Mouse (Mus musculus): ENCODE results near the gene Plk5. TPM values are rescaled to one million over a fixed set of nuclear protein-coding genes. Genes with fewer than 3 reads are reported as not detected.

Plk5 gene
- polyA plus RNA-seq, 1 experiment from 2014 or later, result not detected

- H3K4me1 ChIP-seq (ENCODE audit: control insufficient read depth in 2 of 2, insufficient read depth in 2 of 2, low read length in 2 of 2), result peaks cover 13 to 21% of the 10 kb centered on the region in 2 experiments
- H3K4me2 ChIP-seq (ENCODE audit: low read length), result peak overlapping the region; percentile 96
- no peak for ATAC-seq (ENCODE audit: insufficient number of reproducible peaks, insufficient read depth, low FRiP score, low read depth)
- peak overlapping the region in 1 of 2 experiments; percentile 60; a peak in 1 of 4 replicates for H3K4me3 ChIP-seq (ENCODE audit: control insufficient read depth in 1 of 2, insufficient read depth in 1 of 2, low read depth in 1 of 2, low read length in 2 of 2)
- peaks cover 5% of the 10 kb centered on the region; the same call in 1 of the 2 replicates for H3K27me3 ChIP-seq (ENCODE audit: control insufficient read depth, insufficient read depth, low read length)
- 78% methylated on average over 17 of the region's 17 CpGs for WGBS
- peak overlapping the region; percentile 72 for H3K9ac ChIP-seq (ENCODE audit: low read length)
- H3K36me3 ChIP-seq (ENCODE audit: control insufficient read depth, insufficient read depth, low read length), result no peaks in the 10 kb centered on the region
- no peak overlapping the region for H3K27ac ChIP-seq (replicated peaks in 1 of 2; ENCODE audit: control insufficient read depth in 1 of 2, insufficient read depth in 1 of 2, low read depth in 2 of 2, low read length in 2 of 2)
- H3K9me3 ChIP-seq (ENCODE audit: control insufficient read depth, low read length), result no peaks in the 10 kb centered on the region
Observed at GRCm38 (mm10) chr10:80324120-80325037, 31.9 kb upstream of the Plk5 start.

- Histone ChIP-seq H3K4me3 (ENCODE audit: control insufficient read depth in 1 of 2, insufficient read depth in 1 of 2, low read depth in 1 of 2, low read length in 2 of 2) (no peak overlapping the region), H3K9me3 (ENCODE audit: control insufficient read depth, low read length) (no peaks in the 10 kb centered on the region), H3K36me3 (ENCODE audit: control insufficient read depth, insufficient read depth, low read length) (no peaks in the 10 kb centered on the region), H3K9ac (ENCODE audit: low read length) (no peak overlapping the region), H3K27me3 (ENCODE audit: control insufficient read depth, insufficient read depth, low read length) (peaks cover 5% of the 10 kb centered on the region; the same call in 1 of the 2 replicates), H3K27ac (replicated peaks in 1 of 2; ENCODE audit: control insufficient read depth in 1 of 2, insufficient read depth in 1 of 2, low read depth in 2 of 2, low read length in 2 of 2) (no peak overlapping the region), H3K4me2 (ENCODE audit: low read length) (no peak overlapping the region), H3K4me1 (ENCODE audit: control insufficient read depth in 2 of 2, insufficient read depth in 2 of 2, low read length in 2 of 2) (peaks cover 10 to 21% of the 10 kb centered on the region in 2 experiments)
- ATAC-seq (ENCODE audit: insufficient number of reproducible peaks, insufficient read depth, low FRiP score, low read depth), result no peak
- 81% methylated on average over 21 of the region's 21 CpGs for WGBS
Observed at GRCm38 (mm10) chr10:80325045-80325444, 31.2 kb upstream of the Plk5 start.

- H3K27me3 ChIP-seq (ENCODE audit: control insufficient read depth, insufficient read depth, low read length), result peaks cover 30% of the 10 kb centered on the region
- no peaks in the 10 kb centered on the region for H3K9me3 ChIP-seq (ENCODE audit: control insufficient read depth, low read length)
- H3K4me2 ChIP-seq (ENCODE audit: low read length), result peak within 1 kb of the TSS; percentile 85
- no peak within 1 kb of the TSS for H3K27ac ChIP-seq (replicated peaks in 1 of 2; ENCODE audit: control insufficient read depth in 1 of 2, insufficient read depth in 1 of 2, low read depth in 2 of 2, low read length in 2 of 2)
- H3K36me3 ChIP-seq (ENCODE audit: control insufficient read depth, insufficient read depth, low read length), result no peaks in the 10 kb centered on the region
- H3K4me1 ChIP-seq (ENCODE audit: control insufficient read depth in 2 of 2, insufficient read depth in 2 of 2, low read length in 2 of 2), result peaks cover 9 to 18% of the 10 kb centered on the region in 2 experiments; a peak in 3 of 4 replicates
- H3K4me3 ChIP-seq (ENCODE audit: control insufficient read depth in 1 of 2, insufficient read depth in 1 of 2, low read depth in 1 of 2, low read length in 2 of 2), result peak within 1 kb of the TSS; percentile 43 to 51
- WGBS, result 6% methylated on average over 36 of the region's 36 CpGs
- ATAC-seq (ENCODE audit: insufficient number of reproducible peaks, insufficient read depth, low FRiP score, low read depth), result peak; percentile 94
- peak within 1 kb of the TSS; percentile 61 for H3K9ac ChIP-seq (ENCODE audit: low read length)
Observed at GRCm38 (mm10) chr10:80329273-80330081, 26.8 kb upstream of the Plk5 start, which contains the start of the genes Pcsk4 and Reep6. TSS of gene Pcsk4 (minus strand) at chr10:80329498. TSS of gene Reep6 (plus strand) at chr10:80329953.

GRCm38 (mm10) chr10:80330084-80330483, 26.2 kb upstream of the Plk5 start:
- peak overlapping the region; percentile 43 to 51 for H3K4me3 ChIP-seq (ENCODE audit: control insufficient read depth in 1 of 2, insufficient read depth in 1 of 2, low read depth in 1 of 2, low read length in 2 of 2)
- H3K4me2 ChIP-seq (ENCODE audit: low read length), result peak overlapping the region; percentile 85
- no peak for ATAC-seq (ENCODE audit: insufficient number of reproducible peaks, insufficient read depth, low FRiP score, low read depth)
- peak overlapping the region; percentile 61 for H3K9ac ChIP-seq (ENCODE audit: low read length)
- no peaks in the 10 kb centered on the region for H3K36me3 ChIP-seq (ENCODE audit: control insufficient read depth, insufficient read depth, low read length)
- under 1% methylated on average over 41 of the region's 41 CpGs for WGBS
- peaks cover 9 to 18% of the 10 kb centered on the region in 2 experiments; a peak in 3 of 4 replicates for H3K4me1 ChIP-seq (ENCODE audit: control insufficient read depth in 2 of 2, insufficient read depth in 2 of 2, low read length in 2 of 2)
- no peak overlapping the region for H3K27ac ChIP-seq (replicated peaks in 1 of 2; ENCODE audit: control insufficient read depth in 1 of 2, insufficient read depth in 1 of 2, low read depth in 2 of 2, low read length in 2 of 2)
- no peaks in the 10 kb centered on the region for H3K9me3 ChIP-seq (ENCODE audit: control insufficient read depth, low read length)
- peaks cover 29% of the 10 kb centered on the region for H3K27me3 ChIP-seq (ENCODE audit: control insufficient read depth, insufficient read depth, low read length)

GRCm38 (mm10) chr10:80330888-80331287, 25.4 kb upstream of the Plk5 start:
- peaks cover 35% of the 10 kb centered on the region for H3K27me3 ChIP-seq (ENCODE audit: control insufficient read depth, insufficient read depth, low read length)
- H3K9me3 ChIP-seq (ENCODE audit: control insufficient read depth, low read length), result no peaks in the 10 kb centered on the region
- ATAC-seq (ENCODE audit: insufficient number of reproducible peaks, insufficient read depth, low FRiP score, low read depth), result no peak
- no peaks in the 10 kb centered on the region for H3K36me3 ChIP-seq (ENCODE audit: control insufficient read depth, insufficient read depth, low read length)
- WGBS, result 51% methylated on average over 2 of the region's 2 CpGs
- H3K9ac ChIP-seq (ENCODE audit: low read length), result no peak overlapping the region
- H3K4me3 ChIP-seq (ENCODE audit: control insufficient read depth in 1 of 2, insufficient read depth in 1 of 2, low read depth in 1 of 2, low read length in 2 of 2), result no peak overlapping the region
- H3K4me2 ChIP-seq (ENCODE audit: low read length), result peak overlapping the region; percentile 85; the same call in 1 of the 2 replicates
- peaks cover 9 to 18% of the 10 kb centered on the region in 2 experiments; a peak in 3 of 4 replicates for H3K4me1 ChIP-seq (ENCODE audit: control insufficient read depth in 2 of 2, insufficient read depth in 2 of 2, low read length in 2 of 2)
- H3K27ac ChIP-seq (replicated peaks in 1 of 2; ENCODE audit: control insufficient read depth in 1 of 2, insufficient read depth in 1 of 2, low read depth in 2 of 2, low read length in 2 of 2), result no peak overlapping the region

- H3K4me3 ChIP-seq (ENCODE audit: control insufficient read depth in 1 of 2, insufficient read depth in 1 of 2, low read depth in 1 of 2, low read length in 2 of 2), result no peak overlapping the region
- no peaks in the 10 kb centered on the region for H3K9me3 ChIP-seq (ENCODE audit: control insufficient read depth, low read length)
- no peak overlapping the region for H3K4me2 ChIP-seq (ENCODE audit: low read length)
- no peak overlapping the region for H3K27ac ChIP-seq (replicated peaks in 1 of 2; ENCODE audit: control insufficient read depth in 1 of 2, insufficient read depth in 1 of 2, low read depth in 2 of 2, low read length in 2 of 2)
- no peak for ATAC-seq (ENCODE audit: insufficient number of reproducible peaks, insufficient read depth, low FRiP score, low read depth)
- no peak overlapping the region for H3K9ac ChIP-seq (ENCODE audit: low read length)
- H3K4me1 ChIP-seq (ENCODE audit: control insufficient read depth in 2 of 2, insufficient read depth in 2 of 2, low read length in 2 of 2), result peaks cover 9 to 18% of the 10 kb centered on the region in 2 experiments; a peak in 3 of 4 replicates
- 53% methylated on average over 10 of the region's 10 CpGs for WGBS
- H3K27me3 ChIP-seq (ENCODE audit: control insufficient read depth, insufficient read depth, low read length), result peaks cover 41% of the 10 kb centered on the region
- H3K36me3 ChIP-seq (ENCODE audit: control insufficient read depth, insufficient read depth, low read length), result no peaks in the 10 kb centered on the region
Observed at GRCm38 (mm10) chr10:80331636-80332524, 24.4 kb upstream of the Plk5 start.
